Mouse (Mus musculus) neural tube, embryonic 10.5 days (tissue): Measurements from ENCODE around the gene Dok3.
"Not testable (repeated sequence)": the region's sequence is repeated elsewhere in the genome, so short reads cannot be mapped to it uniquely, and the experiment has no call there.

Source experiments
- DNase-seq: peaks from one replicate; pipeline ENCODE4 v3.0.0-alpha.2; 2017; ENCODE audit warnings: low spot score; ENCODE audit errors: extremely low spot score

Gene Dok3

GRCm38 (mm10) chr13:55529198-55529915 lies at the start of gene Dok3:
Gene Dok3 (minus strand): TSS chr13:55529296.
- DNase-seq = no peak

- DNase-seq = no peak
These were observed 49.0 kb upstream of the Dok3 start for GRCm38 (mm10) chr13:55578086-55578485.

GRCm38 (mm10) chr13:55576872-55577271 lies 47.8 kb upstream of the Dok3 start:
- not testable (repeated sequence) for DNase-seq

- no peak for DNase-seq
These were observed 46.8 kb upstream of the Dok3 start for GRCm38 (mm10) chr13:55575932-55576331.

GRCm38 (mm10) chr13:55574321-55574720 lies 45.2 kb upstream of the Dok3 start:
- DNase-seq = no peak

- DNase-seq = no peak
These were observed 44.3 kb upstream of the Dok3 start, which contains the start of gene Tmed9 for GRCm38 (mm10) chr13:55573432-55573831. Gene Tmed9 (plus strand): TSS chr13:55573732.

GRCm38 (mm10) chr13:55571977-55572376 lies 42.9 kb upstream of the Dok3 start:
- no peak for DNase-seq

- DNase-seq = peak; percentile 94
These were observed 42.1 kb upstream of the Dok3 start, which contains the start of gene Fam193b for GRCm38 (mm10) chr13:55571027-55571751. Gene Fam193b (minus strand): TSS chr13:55571120.

GRCm38 (mm10) chr13:55570286-55570973 lies 41.3 kb upstream of the Dok3 start:
- DNase-seq = peak; percentile 52

- peak; percentile 54 for DNase-seq
These were observed 40.7 kb upstream of the Dok3 start for GRCm38 (mm10) chr13:55569726-55570285.

- not testable (repeated sequence) for DNase-seq
These were observed 39.4 kb upstream of the Dok3 start for GRCm38 (mm10) chr13:55568524-55568923.

GRCm38 (mm10) chr13:55567949-55568348 lies 38.9 kb upstream of the Dok3 start:
- no peak for DNase-seq

- no peak for DNase-seq
These were observed 37.9 kb upstream of the Dok3 start for GRCm38 (mm10) chr13:55567001-55567400.

GRCm38 (mm10) chr13:55563266-55563879 lies 34.3 kb upstream of the Dok3 start:
- DNase-seq = no peak

- no peak for DNase-seq
These were observed 28.4 kb upstream of the Dok3 start for GRCm38 (mm10) chr13:55557499-55557898.

- no peak for DNase-seq
These were observed 26.8 kb upstream of the Dok3 start for GRCm38 (mm10) chr13:55555921-55556320.

GRCm38 (mm10) chr13:55549061-55549460 lies 20.0 kb upstream of the Dok3 start:
- no peak for DNase-seq

- no peak for DNase-seq
These were observed 19.3 kb upstream of the Dok3 start for GRCm38 (mm10) chr13:55548426-55548825.

GRCm38 (mm10) chr13:55547916-55548315 lies 18.8 kb upstream of the Dok3 start:
- no peak for DNase-seq

- no peak for DNase-seq
These were observed 15.7 kb upstream of the Dok3 start for GRCm38 (mm10) chr13:55544792-55545191.

GRCm38 (mm10) chr13:55543447-55543846 lies 14.4 kb upstream of the Dok3 start:
- DNase-seq = no peak
